Mouse (Mus musculus) fibroblast of lung, adult 2 months (primary cell): ENCODE measurements around the gene Fgf3.
"Not testable (repeated sequence)": the region's sequence is repeated elsewhere in the genome, so short reads cannot be mapped to it uniquely, and the experiment has no call there.

ENCODE experiments used
- DNase-seq: peaks from one replicate; pipeline ENCODE4 v3.0.0-alpha.2; 2011; ENCODE audit warnings: low read depth

The Fgf3 gene

DNA sequence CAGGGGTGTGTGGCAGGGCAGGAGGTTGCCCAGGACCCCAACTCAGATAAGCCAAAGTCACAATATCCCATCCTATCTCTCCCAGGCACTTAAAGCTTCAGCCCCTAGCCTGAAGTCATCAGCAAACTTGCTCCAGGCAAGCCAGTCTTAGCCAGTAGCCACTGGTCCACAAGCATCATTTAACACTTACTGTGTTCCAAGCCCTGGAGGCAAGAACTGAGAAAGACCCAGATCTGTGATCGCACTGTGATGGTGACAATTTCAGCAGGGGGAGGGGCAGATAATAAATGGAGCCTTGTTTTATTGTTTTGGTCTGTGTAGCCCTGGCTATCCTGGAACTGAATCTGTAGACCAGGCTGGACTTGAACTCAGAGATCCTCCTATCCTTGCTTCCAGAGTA, 20.8 kb downstream of the Fgf3 start:
- no peak for DNase-seq

DNA sequence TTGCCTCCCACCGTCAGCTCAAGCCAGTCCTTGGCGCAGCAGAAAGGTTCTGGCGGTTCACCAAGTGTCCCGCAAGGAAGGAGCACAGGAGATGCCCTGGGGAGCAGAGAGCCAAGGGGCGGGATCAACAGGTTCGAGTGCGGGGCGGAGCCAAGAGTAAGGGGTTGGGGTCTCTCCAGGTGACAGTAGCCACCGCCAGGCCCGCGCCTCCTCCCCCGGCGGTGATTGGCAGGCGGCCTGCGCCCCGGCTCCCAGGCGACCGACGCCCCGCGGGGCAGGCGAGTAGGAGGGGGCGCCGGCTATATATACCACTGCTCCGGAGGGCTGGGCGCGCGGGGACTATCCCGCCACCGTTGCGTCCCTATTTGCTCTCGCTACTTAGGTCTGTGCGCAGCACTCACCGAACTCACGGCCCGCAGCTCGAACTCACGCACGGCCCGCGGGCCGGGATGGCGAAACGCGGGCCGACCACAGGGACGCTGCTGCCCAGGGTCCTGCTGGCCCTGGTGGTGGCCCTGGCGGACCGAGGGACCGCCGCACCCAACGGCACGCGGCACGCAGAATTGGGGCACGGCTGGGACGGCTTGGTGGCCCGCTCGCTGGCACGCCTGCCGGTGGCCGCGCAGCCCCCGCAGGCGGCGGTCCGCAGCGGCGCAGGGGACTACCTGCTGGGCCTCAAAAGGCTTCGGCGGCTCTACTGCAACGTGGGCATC, 23.3 kb downstream of the Fgf3 start:
- DNase-seq = no peak

DNA sequence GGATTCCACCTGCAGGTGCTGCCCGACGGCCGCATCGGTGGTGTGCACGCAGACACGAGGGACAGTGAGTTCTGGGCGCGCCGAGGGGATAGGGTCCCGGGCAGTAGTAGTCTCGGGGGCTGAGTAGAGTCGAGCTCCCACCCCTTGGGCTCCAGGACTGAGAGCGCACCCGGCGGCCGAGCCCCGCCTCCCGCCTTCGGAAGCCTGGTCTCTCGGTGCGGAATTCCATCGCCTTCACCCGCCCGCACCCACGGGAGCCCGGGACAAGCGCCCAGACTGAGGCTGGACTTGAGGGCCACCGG, 23.8 kb downstream of the Fgf3 start:
- DNase-seq = no peak

DNA sequence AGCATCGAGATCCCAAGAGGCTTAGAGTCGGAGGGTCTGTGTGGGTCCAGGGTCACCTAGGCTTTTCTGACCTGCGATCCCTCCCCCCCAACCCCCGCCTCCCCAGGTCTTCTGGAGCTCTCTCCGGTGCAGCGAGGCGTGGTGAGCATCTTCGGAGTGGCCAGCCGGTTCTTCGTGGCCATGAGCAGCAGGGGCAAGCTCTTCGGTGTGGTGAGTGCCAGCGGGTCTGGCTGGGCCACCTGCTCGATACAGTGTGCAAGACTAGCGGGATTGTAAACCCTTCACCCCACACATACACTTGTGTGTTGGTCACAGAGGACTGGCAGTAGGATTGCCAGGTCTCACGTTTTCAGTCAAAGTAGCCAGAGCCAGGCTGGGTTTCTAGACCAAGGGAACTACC, 24.2 kb downstream of the Fgf3 start:
- DNase-seq = no peak

DNA sequence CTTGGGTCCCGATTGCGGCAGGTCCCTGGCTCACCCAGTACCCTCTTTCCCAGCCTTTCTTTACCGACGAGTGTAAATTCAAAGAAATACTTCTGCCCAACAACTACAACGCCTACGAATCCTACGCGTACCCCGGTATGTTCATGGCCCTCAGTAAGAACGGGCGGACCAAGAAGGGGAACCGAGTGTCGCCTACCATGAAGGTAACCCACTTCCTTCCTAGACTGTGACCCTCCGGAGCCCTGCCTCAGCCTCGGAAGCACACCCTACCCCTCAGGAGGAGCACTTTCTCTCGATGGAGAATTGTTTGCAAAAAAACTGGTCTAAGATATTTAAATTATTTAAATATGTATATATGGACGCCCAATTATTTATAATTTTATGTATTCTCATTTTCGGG, 24.8 kb downstream of the Fgf3 start:
- DNase-seq = no peak

DNA sequence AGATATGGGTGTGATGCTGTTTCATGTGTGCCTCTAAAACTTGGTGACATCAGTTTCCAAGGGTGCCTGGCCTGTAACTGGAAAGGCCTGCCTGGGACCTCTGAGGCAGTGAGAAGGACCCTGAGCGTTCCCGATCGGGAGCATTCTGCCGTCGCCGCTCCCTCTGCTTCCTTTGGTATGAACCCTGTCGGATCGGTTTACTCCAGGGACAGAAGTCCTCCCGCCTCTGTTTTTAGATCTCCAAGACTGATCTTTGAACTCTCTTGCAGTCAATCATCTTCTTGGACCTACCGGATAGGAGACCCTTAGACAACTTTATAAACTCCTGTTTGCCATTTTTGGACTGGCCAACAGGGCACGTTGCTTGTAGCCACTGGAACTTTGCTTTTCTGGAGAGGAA, 25.3 kb downstream of the Fgf3 start:
- no peak for DNase-seq

DNA sequence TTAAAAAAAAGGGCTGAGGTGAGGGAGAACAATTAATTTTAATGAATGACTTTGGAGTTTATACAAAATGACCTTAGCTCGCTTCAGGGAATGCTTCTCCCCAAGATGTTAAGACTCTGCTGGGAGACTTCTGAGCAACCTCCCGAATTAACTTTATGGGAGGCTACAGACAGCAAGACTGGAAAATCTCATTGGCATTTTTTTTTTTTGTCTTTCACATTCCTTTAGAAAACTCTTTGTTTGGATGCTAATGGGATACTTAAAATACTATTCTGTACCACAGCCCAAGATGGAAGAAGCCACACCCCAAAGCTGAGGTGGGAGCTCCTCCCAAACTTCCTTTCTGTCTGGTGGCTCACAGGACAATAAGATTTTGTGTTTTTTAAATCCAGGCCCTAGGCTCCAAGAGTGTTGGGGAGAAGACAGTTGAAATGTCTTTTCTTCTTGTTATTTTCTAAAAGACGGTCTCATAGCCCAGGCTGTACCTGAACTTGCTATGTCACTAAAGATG, 26.3 kb downstream of the Fgf3 start:
- DNase-seq = no peak

DNA sequence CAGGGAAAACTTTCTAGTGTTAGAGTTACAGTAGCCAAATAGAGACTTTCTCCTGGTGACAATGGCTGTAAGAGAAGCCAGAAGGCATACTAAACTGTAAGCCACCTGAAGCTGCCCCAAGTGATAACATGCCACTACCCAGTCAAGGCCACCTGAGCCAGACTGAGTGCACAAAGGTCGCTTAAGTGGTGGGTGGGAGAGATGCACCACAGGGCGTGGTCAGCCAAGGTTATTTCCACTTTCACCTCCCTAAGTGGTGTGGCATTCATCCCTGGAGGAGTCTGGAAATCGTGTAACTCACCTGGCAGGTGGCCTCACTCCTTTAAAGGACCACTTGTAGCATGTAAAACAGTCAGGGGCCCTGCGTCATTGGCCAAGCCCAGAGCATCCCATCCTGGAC, 29.3 kb downstream of the Fgf3 start:
- DNase-seq = no peak

DNA sequence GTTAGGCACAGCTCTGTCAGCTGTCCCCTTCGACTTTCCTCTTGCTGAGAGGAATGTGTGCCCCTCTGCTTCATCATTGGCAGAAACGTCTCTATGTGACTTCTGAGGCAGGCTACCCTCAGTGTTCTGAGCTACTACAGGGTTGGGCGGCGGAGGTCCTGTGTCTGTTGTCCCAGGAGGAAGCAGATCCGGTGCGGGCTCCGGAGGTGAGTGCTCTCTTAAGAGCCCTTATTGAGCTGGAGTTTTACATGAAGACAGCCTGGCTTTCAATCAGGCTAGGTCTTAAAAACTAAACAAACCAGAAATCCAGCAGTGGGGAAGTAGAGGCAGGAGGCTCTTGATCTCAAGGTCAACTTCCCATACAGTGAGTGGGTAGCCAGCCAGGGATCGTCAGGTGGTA, 29.7 kb downstream of the Fgf3 start:
- no peak for DNase-seq

DNA sequence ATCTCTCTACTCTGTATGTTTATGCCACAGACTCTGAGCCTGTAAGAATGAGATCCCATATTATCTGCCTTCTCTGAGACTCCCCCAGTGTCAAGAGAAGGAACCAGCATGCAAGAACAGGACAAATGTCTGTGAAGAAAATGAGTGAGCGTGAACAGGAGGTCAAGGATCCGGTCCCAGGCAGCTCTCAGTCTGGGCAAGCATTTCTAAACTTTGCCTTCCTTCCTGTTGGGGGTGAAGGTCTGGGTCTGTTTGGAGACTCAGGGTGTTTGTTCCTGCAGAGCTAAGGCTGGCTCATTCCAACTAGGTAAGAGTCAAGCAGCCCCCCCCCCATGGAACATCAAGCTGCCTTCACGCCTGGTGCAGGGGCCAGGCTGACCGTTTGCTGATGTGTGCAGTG, 34.5 kb downstream of the Fgf3 start:
- no peak for DNase-seq

DNA sequence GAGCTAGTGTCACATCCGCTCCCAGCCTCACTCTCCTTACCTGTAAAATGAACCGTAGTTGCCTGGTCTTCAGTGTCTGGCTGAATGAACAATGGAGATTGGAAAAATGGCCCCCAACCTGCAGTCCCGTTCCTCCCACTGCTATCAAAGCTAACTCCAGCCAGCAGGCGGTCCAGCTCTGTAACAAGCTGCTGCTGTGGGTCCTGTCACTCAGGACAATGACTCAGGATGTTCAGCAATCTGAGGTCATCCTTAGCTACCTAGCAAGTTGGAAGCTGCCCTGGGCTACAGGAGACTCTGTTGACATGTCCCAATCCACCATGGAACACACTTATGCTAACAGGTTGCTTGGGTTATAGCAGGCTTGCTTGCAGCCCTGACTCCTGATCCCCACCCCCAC, 35.3 kb downstream of the Fgf3 start:
- no peak for DNase-seq

DNA sequence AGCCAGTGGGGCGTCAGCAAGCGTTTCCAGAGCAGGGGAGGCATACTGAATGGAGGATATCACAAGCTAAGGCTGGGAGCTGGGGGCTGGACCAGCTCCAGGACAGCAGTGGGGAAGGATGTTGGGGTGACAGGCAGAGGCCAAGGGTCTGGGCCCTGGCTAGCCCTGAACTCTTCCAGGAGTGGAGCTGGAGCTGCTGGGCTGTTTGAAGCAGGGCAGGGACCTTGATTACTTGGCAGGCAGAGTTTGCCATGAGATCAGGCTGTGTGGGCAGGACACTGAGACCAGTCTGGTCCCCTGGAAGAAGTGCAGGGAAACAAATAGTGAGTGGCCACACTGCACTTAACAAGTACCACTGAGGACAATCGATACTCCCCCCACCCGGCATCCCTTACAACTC, 36.3 kb downstream of the Fgf3 start:
- no peak for DNase-seq

DNA sequence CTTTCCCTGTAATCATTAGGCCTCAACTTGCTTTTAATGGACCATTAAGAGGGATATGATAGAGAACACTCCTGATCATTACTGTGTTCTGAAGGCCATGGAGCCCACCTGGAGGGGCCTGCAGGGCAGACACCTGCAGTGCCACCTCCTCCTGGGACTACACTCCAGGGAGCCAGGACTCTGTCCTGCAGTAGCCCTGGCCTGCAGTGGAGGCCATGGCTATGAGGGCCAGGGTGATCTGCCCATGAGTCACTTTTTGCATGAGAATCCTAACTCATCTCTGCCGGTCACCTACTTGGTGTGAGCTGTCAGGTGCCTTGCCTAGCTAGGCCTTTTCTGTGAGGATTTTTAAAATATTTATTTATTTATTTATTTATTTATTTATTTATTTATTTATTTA, 40.5 kb downstream of the Fgf3 start:
- no peak for DNase-seq

DNA sequence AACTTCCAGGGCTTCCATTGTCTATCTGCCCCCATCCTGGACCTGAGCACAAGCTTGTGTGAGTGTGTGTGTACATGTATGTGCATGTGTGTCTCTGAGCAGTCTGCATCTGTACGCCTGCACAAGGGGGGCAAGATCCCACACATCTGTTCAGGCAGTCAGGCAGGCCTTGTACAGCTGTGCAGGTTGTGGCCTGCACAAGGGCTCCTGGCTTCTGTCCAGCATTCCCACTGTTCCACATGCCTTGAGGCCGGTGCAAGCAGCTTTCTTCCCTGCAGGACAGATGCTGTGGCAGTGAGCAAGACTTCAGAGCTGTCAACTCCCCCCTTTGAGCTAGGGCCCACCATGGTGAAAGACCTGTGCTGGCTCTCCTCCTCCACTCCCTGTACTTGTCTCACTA, 45.2 kb downstream of the Fgf3 start:
- no peak for DNase-seq

DNA sequence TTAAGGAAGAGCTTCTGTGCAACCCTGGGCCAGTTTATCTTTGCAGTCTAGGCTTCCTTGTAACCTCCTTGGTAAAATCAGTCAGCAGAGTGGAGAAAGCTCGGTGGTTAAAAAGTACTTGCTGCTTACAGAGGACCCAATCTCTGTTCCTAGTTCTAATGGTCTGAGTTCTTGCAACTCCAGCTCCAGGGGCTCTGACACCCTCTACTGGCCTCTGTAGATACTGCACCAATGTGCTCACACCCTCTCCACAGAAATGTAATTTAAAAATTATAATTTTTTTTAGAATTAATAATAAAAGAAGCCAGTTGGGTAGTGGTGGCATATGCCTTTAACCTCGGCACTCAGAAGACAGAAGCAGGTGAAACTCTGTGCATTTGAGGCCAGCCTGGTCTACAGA, 49.8 kb downstream of the Fgf3 start:
- DNase-seq = no peak

DNA sequence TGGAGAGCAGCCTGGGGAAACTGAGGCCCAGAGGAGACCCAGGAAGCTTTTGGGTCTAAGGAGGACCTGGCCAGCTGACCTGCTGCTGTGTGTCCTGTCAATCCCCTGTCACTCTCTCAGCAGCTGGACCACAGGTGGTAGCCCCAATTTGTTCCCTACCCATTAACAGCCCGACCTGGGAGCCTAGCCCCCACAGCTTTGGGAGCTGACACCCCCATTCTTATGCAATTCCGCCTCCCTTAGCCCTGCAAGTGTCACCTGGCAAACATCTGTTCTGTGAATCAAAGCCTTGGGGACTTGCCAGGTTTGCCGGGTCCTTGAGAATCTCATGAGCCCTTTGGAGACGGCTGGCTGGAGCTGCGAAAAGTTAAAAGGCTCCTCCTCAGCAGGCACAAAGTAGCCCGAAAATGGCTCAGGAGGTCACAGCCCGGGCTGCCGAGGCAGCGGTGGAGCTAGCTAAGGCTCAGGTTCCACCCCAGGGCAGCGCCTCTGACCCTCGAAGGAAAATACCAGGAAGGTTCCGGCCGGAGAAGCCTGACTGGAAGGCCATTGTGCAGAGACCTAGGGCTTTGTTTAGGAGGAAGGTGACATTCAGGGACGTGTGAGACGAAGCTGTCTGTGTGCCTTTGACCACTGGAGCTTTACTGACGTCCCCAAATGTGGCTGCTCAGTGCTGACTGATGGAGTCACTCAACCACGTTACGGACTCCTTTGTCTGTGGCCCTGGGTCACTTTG, 50.8 kb downstream of the Fgf3 start:
- no peak for DNase-seq

DNA sequence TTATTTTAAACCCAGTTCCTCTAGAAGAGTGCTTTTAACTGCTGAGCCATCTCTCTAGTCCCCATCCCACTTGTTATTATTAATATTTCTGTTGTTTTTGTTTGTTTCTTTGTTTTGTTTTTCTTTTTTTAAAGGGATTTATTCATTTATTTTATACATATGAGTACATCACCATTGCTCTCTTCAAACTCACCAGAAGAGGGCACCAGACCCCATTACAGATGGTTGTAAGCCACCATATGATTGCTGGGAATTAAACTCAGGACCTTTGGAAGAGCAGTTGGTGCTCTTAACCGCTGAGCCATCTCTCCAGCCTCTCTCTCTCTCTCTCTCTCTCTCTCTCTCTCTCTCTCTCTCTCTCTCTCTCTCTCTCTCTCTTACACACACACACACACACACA, 52.8 kb downstream of the Fgf3 start:
- DNase-seq = not testable (repeated sequence)

DNA sequence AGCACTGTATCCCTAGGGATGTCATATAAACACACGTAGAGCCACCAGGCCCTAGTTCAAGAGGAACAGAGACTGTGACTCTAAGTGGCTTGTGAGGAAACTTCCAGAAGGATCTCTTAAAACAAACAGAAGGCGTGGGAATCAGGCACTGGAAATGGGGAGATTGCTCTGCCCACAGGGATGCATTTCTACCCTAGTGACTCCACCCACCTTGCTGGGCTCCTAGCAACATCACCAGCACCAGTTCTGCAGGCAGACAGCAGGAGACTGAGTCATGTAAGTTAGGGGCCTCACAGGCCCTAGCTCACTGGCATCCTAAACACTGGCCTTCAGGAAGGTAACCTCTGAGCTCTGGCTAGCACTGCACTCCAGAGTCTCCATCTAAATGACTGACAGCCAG, 54.0 kb downstream of the Fgf3 start:
- DNase-seq = no peak

DNA sequence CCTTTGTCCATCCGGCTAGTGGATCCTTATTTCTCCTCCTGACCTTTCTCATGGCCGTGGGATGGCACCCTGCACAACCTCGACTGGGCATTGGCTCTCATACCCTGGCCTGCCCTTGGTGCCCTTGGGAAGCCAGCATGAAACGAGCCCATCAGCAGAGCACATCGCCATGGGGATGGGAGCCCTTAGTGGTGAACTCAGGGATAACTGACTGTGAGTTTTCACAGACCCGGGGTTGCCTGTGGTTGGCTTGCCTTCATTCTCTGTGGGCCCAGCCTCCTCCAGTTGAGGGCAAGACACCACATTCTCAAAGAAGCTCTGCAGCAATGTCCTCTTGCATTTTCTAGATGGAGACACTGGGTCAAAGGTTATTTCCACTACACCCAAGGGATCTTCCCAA, 54.4 kb downstream of the Fgf3 start:
- no peak for DNase-seq
